Mouse (Mus musculus): Measurements from ENCODE around the gene Sh3yl1. TPM values are rescaled to one million over a fixed set of nuclear protein-coding genes. Genes with fewer than 3 reads are reported as not detected.

Gene Sh3yl1
- polyA plus RNA-seq, 1 experiment from 2014 or later: 28.4 TPM

Other genes starting within 250 kb of the Sh3yl1 start
- 0.31 and 0.36 TPM in 2 replicates for gene Alkal2, start 27.3 kb upstream of the Sh3yl1 start, polyA plus RNA-seq (2015; fragmentation: Nextera tagmentation; extraction: Ambion mirVana)
- 158 and 174 TPM in 2 replicates for gene Acp1, start 79 bp upstream of the Sh3yl1 start, polyA plus RNA-seq (2015; fragmentation: Nextera tagmentation; extraction: Ambion mirVana)
- 5.9 and 6.7 TPM in 2 replicates for gene Fam110c, start 162.2 kb downstream of the Sh3yl1 start, polyA plus RNA-seq (2015; fragmentation: Nextera tagmentation; extraction: Ambion mirVana)

All from kidney, embryonic 16.5 days (tissue).